Mouse (Mus musculus): ENCODE measurements around the gene Cand1.
A peak's percentile ranks its signal among the peaks of the same experiment; 100 is the strongest.

Cand1 gene

GRCm38 (mm10) chr10:119211251-119211650 is 28.6 kb downstream of the Cand1 start:
- DNase-seq (ENCODE audit: low spot score), result no peak

GRCm38 (mm10) chr10:119206309-119206932 is 33.4 kb downstream of the Cand1 start:
- no peak for DNase-seq (ENCODE audit: low spot score)

GRCm38 (mm10) chr10:119205229-119205628 is 34.6 kb downstream of the Cand1 start:
- DNase-seq (ENCODE audit: low spot score), result no peak

GRCm38 (mm10) chr10:119204334-119204946 is 35.4 kb downstream of the Cand1 start:
- no peak for DNase-seq (ENCODE audit: low spot score)

GRCm38 (mm10) chr10:119199864-119200263 is 40.0 kb downstream of the Cand1 start:
- DNase-seq (ENCODE audit: low spot score), result no peak

- no peak for DNase-seq (ENCODE audit: low spot score)
These were observed 41.5 kb downstream of the Cand1 start for GRCm38 (mm10) chr10:119198186-119198880.

- no peak for DNase-seq (ENCODE audit: low spot score)
These were observed 42.2 kb downstream of the Cand1 start for GRCm38 (mm10) chr10:119197621-119198150.

GRCm38 (mm10) chr10:119192598-119193372 is 47.1 kb downstream of the Cand1 start:
- peak; percentile 8 for DNase-seq (ENCODE audit: low spot score)

GRCm38 (mm10) chr10:119187720-119188119 is 52.1 kb downstream of the Cand1 start:
- no peak for DNase-seq (ENCODE audit: low spot score)

GRCm38 (mm10) chr10:119169656-119170055 is 70.2 kb downstream of the Cand1 start:
- DNase-seq (ENCODE audit: low spot score), result no peak

GRCm38 (mm10) chr10:119169237-119169636 is 70.6 kb downstream of the Cand1 start:
- DNase-seq (ENCODE audit: low spot score), result no peak

GRCm38 (mm10) chr10:119168791-119169190 is 71.1 kb downstream of the Cand1 start:
- no peak for DNase-seq (ENCODE audit: low spot score)

- DNase-seq (ENCODE audit: low spot score), result no peak
These were observed 72.0 kb downstream of the Cand1 start for GRCm38 (mm10) chr10:119167858-119168257.

- DNase-seq (ENCODE audit: low spot score), result no peak
These were observed 74.8 kb downstream of the Cand1 start for GRCm38 (mm10) chr10:119165051-119165450.

- DNase-seq (ENCODE audit: low spot score), result no peak
These were observed 78.0 kb downstream of the Cand1 start for GRCm38 (mm10) chr10:119161820-119162382.

- DNase-seq (ENCODE audit: low spot score), result no peak
These were observed 79.7 kb downstream of the Cand1 start for GRCm38 (mm10) chr10:119160161-119160560.

GRCm38 (mm10) chr10:119149261-119149660 is 90.6 kb downstream of the Cand1 start:
- no peak for DNase-seq (ENCODE audit: low spot score)
